Mouse (Mus musculus) CH12.LX (cell line): ENCODE data around the gene Ccdc170.

Experiments used
- ELF1 ChIP-seq: IDR thresholded peaks from 2 replicates; pipeline ENCODE4 v1.6.1; 2014; ENCODE audit warnings: low read depth, mild to moderate bottlenecking, inconsistent platforms, low read length, improper control_type of control experiment
- POLR2A ChIP-seq: IDR thresholded peaks from 2 replicates; pipeline ENCODE4 v1.6.1; 2011; ENCODE audit warnings: low read depth, mild to moderate bottlenecking, improper control_type of control experiment, low read length
- RCOR1 ChIP-seq: conservative IDR thresholded peaks from 2 replicates; pipeline ENCODE4 v1.6.1; 2012; ENCODE audit warnings: low read depth, mild to moderate bottlenecking, inconsistent platforms, low read length, improper control_type of control experiment
- ZC3H11A ChIP-seq: IDR thresholded peaks from 2 replicates; pipeline ENCODE4 v1.6.1; 2012; ENCODE audit warnings: low read depth, mild to moderate bottlenecking, inconsistent platforms, low read length, improper control_type of control experiment

DNA sequence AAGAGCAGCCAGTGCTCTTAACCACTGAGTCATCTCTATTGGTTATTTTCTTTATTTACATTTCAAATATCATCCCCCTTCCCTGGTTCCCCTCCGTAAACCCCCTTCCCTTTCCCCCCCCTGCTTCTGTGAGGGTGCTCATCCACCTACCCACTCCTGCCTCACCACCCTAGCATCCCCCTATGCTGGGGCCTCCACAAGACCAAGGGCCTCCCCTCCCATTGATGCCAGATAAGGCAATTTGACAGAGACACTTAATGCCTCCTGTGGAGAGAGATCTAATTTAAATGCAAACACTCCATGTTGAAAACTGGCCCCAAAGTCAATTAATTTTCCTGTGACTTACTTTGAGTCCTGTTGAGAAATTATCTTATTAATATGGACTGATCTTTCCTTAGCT is 9.7 kb downstream of the Ccdc170 start:
- TF ChIP-seq ELF1 (no peak), ZC3H11A (no peak), RCOR1 (no peak), POLR2A (no peak)
